Mouse (Mus musculus) testis, adult 2 months (tissue): Measurements from ENCODE around the gene Plgrkt. TPM values are rescaled to one million over a fixed set of nuclear protein-coding genes. Genes with fewer than 3 reads are reported as not detected.
"Not testable (repeated sequence)": the region's sequence is repeated elsewhere in the genome, so short reads cannot be mapped to it uniquely, and the experiment has no call there.

Experiments used
- H3K27ac ChIP-seq: fragments of 200-500 bp; 2 replicates; pipeline ENCODE4 v1.5.1; 2012; ENCODE audit warnings: low read depth, low read length; ENCODE audit not compliant: control insufficient read depth, insufficient read depth
- H3K27me3 ChIP-seq: fragments of 200-500 bp; 2 replicates; pipeline ENCODE4 v1.6.1; 2012; ENCODE audit warnings: mild to moderate bottlenecking, low read length, moderate library complexity; ENCODE audit not compliant: control insufficient read depth, insufficient read depth
- H3K36me3 ChIP-seq: fragments of 200-500 bp; 2 replicates; pipeline ENCODE4 v1.6.1; 2012; ENCODE audit warnings: mild to moderate bottlenecking, low read length; ENCODE audit not compliant: control insufficient read depth, insufficient read depth
- H3K4me1 ChIP-seq: fragments of 200-500 bp; 2 replicates; pipeline ENCODE4 v1.6.1; 2012; ENCODE audit warnings: low read length; ENCODE audit not compliant: control insufficient read depth, insufficient read depth
- H3K4me3 ChIP-seq: fragments of 200-500 bp; 2 replicates; pipeline ENCODE4 v1.5.1; 2012; ENCODE audit warnings: low read depth, mild to moderate bottlenecking, low read length, moderate library complexity, mixed read lengths; ENCODE audit not compliant: control insufficient read depth
- CTCF ChIP-seq: fragments of 200-500 bp; IDR thresholded peaks from 2 replicates; pipeline ENCODE4 v1.5.1; 2012; ENCODE audit warnings: low read depth, mild to moderate bottlenecking, inconsistent platforms, low read length, moderate library complexity; ENCODE audit not compliant: control insufficient read depth, insufficient read depth, insufficient replicate concordance
- POLR2A ChIP-seq: fragments of 200-500 bp; IDR thresholded peaks from 2 replicates; pipeline ENCODE4 v1.6.1; 2012; ENCODE audit warnings: low read depth, mild to moderate bottlenecking, inconsistent platforms, low read length, moderate library complexity; ENCODE audit not compliant: control insufficient read depth
- polyA plus RNA-seq: library from polyadenylated mRNA; depleted of rRNA; stranded (reverse); fragments of >200 nt; gene quantifications from 2 replicates; pipeline ENCODE4 v1.2.3, GENCODE M21; 2012; rRNA removed

Plgrkt gene
- polyA plus RNA-seq, result 4.9 TPM in 2 replicates

DNA sequence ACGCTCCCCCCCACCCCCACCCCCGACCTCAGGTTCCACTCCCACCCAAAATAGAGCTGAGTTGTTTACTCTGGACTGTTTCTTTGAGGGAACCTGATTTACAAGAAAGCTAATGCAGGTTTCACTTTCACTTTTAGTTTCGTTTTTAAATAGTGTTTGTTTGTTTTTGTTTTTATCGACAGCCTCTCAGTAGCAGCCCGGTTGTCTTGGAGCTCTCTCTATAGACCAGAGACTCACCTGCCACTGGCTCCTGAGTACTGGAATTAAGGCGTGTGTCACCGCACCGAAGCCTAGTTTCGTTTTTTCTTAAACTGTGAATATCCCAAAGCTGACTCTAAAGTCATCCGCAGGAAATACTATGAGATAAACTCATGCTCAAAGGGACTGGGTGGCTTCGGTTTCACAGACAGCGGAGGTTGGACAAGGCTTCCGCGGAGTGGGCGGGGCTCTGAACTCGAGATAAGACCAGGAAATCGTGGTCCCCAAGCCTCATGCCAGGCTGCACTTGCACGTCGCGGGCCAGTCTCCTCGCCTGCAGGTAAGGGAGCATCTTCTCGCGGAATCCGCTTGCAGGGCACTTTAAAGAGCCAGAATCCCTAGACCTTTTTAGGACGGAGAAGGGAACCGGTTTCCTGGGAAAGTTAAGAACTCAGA, at the start of gene Plgrkt, which contains the start of gene Cd274:
Gene Plgrkt (minus strand): TSS at position 422 of the 654 bp plus-strand sequence.
Gene Cd274 (plus strand): TSS at position 487 of the 654 bp plus-strand sequence.
- Histone ChIP-seq H3K27me3 (no peaks in the 10 kb centered on the region), H3K27ac (peak within 1 kb of the TSS; percentile 66)
- TF ChIP-seq CTCF (no peak), POLR2A (no peak)

DNA sequence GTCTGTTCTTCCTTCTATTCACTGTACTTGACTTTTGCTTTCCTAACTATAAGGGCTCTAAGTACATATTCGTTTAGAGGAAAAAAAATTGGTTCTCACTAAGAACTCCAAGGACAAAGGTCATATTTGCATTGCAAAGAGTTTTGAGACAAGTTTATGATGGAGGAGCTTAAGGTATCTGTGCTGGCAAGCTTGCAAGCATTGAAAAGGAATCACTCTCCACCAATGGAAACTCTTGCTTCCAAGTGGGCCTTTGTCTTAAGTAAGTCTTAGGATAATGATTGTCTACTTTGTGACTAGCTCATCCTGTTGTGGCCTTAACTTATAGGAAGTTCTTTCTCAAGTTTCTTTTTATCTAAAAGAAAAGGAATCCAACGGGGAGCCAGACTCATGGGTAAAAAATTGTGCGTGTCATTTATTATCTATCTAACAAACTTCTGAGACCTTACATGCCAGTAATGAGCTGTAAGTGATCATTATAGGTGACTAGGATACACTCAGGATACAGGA, 49.3 kb upstream of the Plgrkt start:
- Histone ChIP-seq H3K4me3 (no peak overlapping the region), H3K36me3 (no peaks in the 10 kb centered on the region), H3K27me3 (no peaks in the 10 kb centered on the region), H3K4me1 (peaks cover 3% of the 10 kb centered on the region; the same call in 1 of the 2 replicates), H3K27ac (no peak overlapping the region)
- TF ChIP-seq CTCF (no peak), POLR2A (no peak)

More for the DNA sequence above, at the start of gene Plgrkt, which contains the start of gene Cd274:
- Histone ChIP-seq H3K4me1 (peaks cover 8% of the 10 kb centered on the region), H3K4me3 (peak within 1 kb of the TSS; percentile 83), H3K36me3 (no peaks in the 10 kb centered on the region)

DNA sequence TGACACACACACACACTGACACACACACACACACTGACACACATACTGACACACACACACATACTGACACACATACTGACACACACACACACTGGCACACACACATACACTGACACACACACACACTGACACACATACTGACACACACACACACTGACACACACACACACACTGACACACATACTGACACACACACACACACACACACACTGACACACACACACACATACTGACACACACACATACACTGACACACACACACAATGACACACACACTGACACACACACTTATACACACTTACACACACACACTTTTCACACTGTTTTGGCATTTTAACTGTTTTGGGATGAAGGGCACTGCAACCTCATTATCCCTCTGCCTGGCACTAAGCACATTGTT, 47.7 kb upstream of the Plgrkt start:
- H3K36me3 ChIP-seq, H3K27me3 ChIP-seq, H3K4me1 ChIP-seq, H3K27ac ChIP-seq, H3K4me3 ChIP-seq: not testable (repeated sequence)

DNA sequence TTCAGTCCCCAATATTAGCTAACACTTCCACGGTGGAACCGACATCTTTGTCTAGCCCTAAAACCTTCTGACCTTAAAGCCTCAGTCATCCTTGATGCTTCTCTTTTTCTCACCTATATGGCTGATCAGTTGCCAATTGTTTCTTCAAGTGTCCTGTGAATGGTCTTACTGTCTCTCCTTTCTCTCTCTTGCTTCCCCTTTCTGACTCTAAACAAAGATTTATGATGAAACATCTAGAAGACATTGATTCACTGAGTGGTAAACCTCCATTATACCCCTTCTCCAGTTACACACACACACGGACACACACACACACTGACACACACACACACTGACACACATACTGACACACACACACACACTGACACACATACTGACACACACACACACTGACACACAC, 47.3 kb upstream of the Plgrkt start:
- H3K27ac ChIP-seq, result no peak overlapping the region
- no peaks in the 10 kb centered on the region for H3K27me3 ChIP-seq
- peaks cover 3% of the 10 kb centered on the region; the same call in 1 of the 2 replicates for H3K4me1 ChIP-seq
- H3K4me3 ChIP-seq, result no peak overlapping the region
- H3K36me3 ChIP-seq, result no peaks in the 10 kb centered on the region
- no peak for TF ChIP-seq CTCF
- TF ChIP-seq POLR2A, result no peak

DNA sequence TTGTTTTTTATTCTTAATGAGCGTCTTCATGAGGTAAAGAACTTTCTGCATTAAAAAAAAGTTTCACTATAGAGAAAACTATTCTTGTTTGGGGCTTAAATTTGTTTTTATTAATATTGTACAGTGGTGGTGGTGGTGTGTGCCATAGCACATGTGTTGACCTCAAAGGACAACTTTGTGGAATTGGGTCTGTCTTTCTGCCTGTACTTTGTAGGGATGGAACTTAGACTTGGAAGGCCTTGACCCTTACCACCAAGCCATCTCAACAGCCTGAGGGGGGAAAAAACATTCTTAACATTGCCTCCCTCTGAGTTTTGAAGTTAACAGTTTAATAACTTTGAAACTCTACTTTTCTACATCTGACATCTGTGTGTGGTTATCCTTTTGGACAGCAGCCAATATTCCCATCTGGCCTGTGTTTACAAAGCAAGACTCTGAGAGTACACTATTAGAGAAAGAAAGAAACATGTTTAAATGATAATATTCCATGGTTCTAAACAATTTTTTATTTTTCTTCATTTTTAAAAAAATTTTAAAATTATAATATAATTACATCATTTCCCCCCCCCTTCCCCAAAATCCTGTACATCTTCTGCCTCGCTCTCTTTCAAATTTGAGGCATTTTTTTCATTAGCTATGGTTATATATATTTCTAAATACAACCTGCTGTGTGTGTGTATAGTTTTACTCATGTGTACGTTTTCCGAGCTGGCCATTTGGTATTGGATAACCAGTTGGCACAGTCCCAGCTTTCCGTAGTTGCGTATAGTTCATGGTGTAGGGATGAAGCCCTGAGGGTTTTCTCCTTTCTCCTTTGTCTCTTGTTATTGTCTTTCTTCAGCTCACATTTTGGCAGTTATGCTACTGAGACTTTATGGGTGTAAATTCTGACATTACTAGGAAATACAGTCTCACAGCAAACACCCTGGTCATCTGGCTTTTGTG, 45.6 kb upstream of the Plgrkt start:
- Histone ChIP-seq H3K27me3 (no peaks in the 10 kb centered on the region), H3K36me3 (no peaks in the 10 kb centered on the region), H3K27ac (no peak overlapping the region), H3K4me3 (no peak overlapping the region), H3K4me1 (no peaks in the 10 kb centered on the region)
- no peak for TF ChIP-seq CTCF
- no peak for TF ChIP-seq POLR2A

DNA sequence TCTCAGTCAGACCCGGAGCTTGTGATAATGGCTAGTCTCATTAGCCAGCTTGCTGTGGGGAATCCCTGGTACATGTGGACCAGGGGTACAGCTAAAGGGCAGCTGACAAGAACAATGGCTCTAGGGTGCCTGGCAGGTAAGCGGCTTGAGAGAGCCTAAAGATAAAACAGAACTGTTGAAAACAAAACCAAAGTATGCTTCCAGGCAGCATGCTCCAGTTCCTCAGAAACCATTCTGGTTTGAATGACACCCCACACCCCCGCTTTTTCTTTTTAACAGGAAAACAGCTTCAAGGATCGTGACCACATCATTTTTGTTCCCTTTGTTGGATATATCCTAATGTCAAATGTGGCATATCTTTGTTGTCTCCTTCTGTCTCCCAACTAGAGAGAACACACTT, 43.4 kb upstream of the Plgrkt start, which contains the start of gene Pdcd1lg2:
Gene Pdcd1lg2 (plus strand): TSS at position 301 of the 400 bp plus-strand sequence.
- Histone ChIP-seq H3K27me3 (no peaks in the 10 kb centered on the region), H3K4me3 (no peak within 1 kb of the TSS), H3K36me3 (no peaks in the 10 kb centered on the region), H3K27ac (no peak within 1 kb of the TSS), H3K4me1 (peaks cover 2% of the 10 kb centered on the region; the same call in 1 of the 2 replicates)
- TF ChIP-seq POLR2A, result no peak
- no peak for TF ChIP-seq CTCF
